Mouse (Mus musculus) bone marrow, adult 2 months (tissue): Measurements from ENCODE around the gene Ubtd2.

Experiments used
- CTCF ChIP-seq: fragments of 200-500 bp; IDR thresholded peaks from 2 replicates; pipeline ENCODE4 v1.5.1; 2011; ENCODE audit warnings: low read length, control low read depth; ENCODE audit not compliant: control insufficient read depth, insufficient read depth
- POLR2A ChIP-seq: fragments of 200-500 bp; IDR thresholded peaks from 2 replicates; pipeline ENCODE4 v1.6.1; 2011; ENCODE audit warnings: low read depth, mild to moderate bottlenecking, control low read depth, low read length, borderline replicate concordance; ENCODE audit not compliant: control insufficient read depth

DNA sequence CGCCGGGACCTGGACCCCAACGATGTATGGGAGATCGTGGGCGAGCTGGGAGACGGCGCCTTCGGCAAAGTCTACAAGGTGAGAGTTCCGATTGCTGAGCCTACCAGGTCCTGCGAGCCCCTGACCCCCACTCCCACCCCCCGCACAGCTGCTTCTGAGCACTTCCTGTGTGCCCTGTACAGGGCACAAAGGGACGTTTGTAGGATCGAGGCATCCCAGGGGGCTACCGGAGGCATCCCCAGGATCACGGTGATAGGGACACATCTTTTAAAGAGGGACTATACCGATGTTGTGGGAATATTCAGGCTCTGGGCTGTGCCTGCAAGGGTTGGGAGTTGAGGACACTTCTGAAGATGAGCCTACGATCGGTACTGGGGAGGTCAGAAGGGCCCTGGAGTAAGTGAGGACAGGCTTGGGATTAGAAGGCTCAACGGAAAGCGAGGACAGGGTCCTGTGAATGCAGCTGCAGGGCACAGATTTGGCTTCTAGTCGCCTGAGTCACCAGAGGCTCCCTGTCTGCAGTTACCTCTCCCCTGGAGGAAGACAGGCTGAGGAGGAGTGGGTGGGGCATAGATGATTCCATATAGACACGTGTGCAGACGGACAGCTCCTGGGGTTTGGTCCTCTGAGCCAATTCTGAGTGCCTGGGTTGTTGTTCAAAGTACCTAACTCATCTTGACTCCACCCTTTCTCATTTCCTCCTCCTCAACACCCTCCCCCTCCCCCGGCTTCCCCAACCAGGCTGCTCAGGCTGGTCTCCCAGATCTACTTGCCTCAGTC is 78.5 kb downstream of the Ubtd2 start:
- TF ChIP-seq CTCF (no peak; the same call in 1 of the 2 replicates), POLR2A (0 out of 2 replicates have a peak, but pooled peaks have one; percentile 33)
